Mouse (Mus musculus): ENCODE measurements around the gene Kl.

- TF ChIP-seq POLR2A (IDR thresholded peaks at IDR 0.05; ENCODE audit: insufficient read depth, low read depth, low read length) (no peak), CTCF (IDR thresholded peaks at IDR 0.05; ENCODE audit: insufficient read depth, low read depth, low read length) (no peak)
Observed at GRCm38 (mm10) chr5:150919269-150919668, 33.1 kb upstream of the Kl start.

All from olfactory bulb, adult 2 months (tissue).